Mouse (Mus musculus) thymus, postnatal 14 days (tissue): ENCODE data around the gene Otub1.

Experiments used
- DNase-seq: peaks from one replicate; pipeline ENCODE4 v3.0.0; 2021

The Otub1 gene

DNA sequence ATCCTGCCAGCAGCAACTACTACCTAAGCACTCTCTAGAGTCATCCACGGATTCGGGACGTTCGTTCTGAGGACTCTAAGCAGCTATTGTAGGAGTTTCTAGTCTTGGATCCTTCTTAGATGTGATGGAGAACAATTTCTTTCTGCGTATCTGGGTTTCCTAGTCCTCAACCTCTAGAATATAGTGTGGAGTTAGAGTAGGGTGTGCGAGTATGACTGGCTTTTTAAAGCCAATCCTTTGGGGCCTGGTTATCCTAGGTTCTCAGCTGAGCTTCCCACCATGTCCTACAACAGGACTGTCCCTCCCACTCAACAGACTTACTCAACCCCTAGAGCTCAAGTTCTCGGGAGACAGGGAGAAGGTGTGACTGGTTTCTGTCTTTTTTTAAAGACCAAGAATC is 790 bp downstream of the Otub1 start:
- DNase-seq, result no peak

DNA sequence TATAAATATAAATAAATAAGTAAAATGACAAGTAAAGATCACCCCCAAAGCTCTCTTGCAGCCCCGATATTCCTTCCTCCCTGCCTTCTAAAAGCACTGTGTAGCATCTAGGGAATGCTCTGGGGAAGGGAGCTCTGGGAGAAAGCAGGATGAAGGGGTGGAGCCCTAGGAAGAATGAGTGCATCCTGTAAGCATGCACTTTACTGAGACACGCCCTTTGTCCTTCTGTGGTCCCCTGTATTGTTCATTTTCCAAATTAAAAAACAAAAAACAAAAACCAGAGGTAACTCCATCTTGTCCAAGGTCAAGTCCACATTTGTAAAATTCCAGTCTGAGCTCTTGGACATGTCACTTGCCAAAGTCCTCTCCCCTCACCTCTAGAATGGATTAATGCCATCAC is 1.2 kb downstream of the Otub1 start:
- no peak for DNase-seq

DNA sequence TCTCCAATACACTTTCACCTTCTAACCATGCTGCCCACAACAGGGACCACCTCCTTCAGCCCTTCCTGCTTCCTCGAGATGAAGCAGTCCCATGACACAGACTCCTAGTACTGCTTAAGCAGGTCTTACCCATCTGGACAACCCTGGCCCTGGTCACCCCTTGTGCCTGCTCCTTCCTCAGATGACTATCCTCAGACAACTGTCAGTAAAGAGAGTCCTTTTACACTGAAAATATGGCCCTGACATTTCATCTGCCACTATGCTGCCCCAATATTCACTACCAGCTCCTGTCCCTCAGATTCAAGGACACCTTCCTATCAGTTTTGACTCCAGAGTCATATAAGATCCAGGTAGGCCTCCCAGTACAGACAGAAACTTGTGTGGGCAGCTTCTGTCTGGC is 5.7 kb downstream of the Otub1 start:
- no peak for DNase-seq

DNA sequence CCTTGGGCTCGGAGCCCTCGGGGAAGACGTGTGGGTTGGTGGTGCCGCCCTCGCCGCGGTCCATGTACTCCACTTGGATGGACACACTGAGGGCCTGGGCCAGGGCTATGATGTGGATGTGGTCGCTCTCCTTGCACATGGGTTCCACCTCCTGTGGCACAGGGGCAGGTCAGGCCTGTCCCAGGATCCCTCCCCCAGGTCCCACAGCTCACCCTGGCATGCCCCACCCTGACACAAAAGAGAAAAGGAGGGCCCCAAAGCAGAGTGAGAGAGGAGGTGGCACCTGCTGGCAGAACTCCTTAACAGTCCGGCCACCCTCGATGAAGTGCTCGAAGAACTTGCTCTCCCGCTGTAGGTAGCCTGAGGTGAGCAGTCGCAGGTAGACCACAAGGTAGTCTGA is 7.0 kb downstream of the Otub1 start:
- DNase-seq, result no peak

DNA sequence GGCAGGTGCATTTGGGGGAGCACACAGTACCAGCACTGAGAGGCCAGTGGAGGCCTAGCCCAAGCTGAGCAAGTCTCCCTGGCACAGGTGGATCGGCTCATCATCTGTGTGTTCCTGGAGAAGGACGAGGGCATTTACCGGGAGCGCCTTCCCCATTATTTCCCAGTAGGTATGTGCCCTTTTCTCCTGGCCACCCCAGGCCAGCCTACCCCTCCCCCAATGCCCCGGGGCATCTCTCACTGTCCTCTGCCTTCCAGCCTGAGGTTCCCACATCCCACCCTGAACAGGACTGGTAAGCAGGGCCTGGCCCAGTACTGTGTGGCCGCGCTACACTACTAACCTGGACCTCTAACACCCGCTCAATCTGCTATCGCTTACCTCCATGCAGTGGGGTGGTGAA is 8.7 kb downstream of the Otub1 start:
- no peak for DNase-seq

DNA sequence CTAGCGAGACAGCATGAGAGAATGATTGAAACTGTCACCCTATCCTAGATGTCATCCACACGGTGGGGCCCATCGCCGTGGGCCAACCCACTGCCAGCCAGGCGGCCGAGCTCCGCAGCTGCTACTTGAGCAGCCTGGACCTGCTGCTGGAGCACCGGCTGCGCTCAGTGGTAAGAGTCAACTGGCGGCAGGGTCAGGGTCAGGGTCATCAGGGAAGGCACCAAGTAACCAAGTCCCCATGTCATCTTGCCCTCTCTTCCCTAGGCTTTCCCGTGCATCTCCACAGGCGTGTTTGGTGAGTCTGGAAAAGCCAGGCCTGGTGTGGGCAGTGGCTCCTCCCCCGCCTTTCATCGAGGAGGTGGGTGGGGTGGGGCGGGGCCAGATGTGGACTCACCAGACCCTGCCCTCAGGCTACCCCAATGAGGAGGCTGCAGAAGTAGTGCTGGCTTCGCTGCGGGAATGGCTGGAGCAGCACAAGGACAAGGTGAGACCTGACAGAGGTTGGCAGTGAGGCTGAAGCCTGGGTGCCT is 9.3 kb downstream of the Otub1 start:
- no peak for DNase-seq

DNA sequence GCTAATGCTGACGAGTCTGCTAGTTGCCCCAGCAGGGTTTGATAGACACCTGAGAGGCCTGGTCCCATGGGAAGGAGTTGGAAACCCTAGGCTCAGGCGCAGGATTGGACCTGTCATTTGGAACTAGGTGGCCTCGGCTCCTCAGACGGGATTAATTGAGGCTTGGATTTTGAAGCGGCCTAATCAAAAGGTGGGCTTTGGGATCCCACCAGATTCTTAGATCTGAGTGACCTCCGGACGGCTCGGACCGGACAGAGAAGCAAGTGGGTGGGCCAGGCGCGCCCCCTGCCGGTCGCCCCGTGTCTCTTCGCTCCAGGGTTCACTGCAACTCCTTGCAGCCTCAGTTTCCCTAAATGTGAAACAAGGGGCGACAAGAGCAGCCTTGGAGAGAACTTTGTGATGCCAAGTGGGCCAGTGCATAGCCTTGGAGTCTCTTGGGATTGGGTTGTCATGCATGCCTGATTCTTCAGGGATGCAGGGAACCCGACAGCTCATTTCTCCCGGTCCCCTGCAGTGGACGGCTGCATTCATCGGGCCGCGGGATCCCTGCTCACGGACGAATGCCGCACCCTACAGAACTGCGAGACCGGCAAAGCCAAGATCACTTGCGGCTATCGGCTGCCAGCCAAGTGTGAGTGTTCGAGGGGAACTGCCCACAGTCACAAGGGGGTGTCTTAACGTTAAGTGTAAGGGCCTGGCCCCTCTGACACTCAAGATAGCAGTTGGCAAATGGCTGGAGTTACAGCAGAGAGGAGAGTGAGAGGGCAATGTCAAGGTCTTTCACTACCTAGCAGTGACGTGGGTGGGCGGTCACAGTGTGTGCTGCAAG is 10.0 kb downstream of the Otub1 start:
- DNase-seq, result peak; percentile 60

DNA sequence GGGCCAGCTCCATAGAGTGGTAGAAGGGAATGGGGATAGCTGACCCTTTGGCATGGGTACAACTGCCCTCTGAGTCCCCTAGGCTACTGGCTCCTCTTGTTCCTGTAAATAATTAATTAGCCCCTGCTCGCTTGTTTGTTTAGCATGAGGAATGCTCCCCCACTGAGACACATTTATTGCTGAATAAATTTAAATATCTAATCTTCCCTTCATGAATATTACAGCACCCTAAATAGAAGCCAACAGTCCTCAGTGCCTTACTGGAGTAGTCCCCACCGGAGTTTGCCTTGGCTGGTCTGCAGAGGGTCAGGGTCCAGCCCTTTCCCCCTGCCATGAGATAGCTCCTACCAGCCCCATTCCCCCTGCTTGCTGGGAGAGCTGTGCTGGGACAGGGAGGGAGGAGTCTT is 13.6 kb downstream of the Otub1 start:
- no peak for DNase-seq

DNA sequence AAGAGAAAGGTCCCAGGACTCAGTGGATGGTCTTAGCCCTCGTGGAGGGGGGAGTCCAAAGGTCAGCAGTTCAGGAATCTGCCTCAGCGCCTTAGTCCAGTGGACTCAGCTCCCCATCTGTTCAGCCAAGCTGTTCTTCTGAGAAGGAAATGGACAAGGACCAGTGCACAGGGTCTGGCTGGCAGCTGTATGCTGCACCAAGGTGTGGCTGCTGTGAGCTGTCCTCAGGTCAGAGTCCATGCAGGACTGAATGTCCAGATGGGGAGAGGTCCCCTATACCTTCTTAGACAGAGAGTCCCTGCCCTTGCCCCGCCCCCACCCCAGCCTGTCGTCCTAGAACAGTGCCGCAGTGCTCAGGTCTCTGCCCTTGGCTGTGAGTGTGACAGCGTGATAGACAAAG is 14.5 kb downstream of the Otub1 start:
- no peak for DNase-seq

DNA sequence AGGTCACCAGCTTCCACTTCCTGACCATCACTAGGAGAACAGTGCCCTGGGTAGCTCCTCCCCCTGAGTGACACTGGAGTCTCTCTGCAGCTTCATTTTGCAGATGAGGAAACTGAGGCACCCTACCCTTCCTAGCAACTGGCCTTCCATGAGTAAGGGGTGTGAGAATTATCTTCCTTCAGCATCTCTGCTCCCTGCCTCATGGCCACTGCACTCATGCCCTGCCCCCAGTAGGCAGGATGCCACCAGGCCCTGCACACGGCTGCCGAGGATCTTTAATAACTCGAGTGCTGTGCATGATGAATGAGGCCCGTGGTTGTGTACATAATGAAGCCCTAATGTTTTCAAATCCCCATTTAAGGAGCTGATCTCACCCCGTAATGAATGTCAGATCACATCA is 15.1 kb downstream of the Otub1 start:
- no peak for DNase-seq

DNA sequence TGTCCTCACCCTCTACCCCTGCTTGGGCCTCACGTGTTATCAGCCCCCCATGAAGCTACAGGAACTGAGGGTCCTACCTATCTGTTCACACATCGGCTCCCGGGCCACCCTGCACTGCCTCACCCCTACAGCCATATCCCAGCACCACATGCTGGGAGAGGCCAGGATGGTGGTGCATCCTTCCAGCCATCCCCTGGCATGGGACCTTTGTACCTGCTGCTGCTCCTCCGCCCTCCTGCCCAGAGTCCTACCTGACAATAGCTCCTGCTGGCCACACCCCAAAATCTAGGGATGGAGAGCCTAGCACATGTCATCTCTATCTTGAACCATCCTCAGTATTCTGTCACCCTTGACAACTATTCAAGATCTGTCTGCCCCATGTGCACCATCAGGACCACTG is 17.1 kb downstream of the Otub1 start:
- DNase-seq, result no peak

DNA sequence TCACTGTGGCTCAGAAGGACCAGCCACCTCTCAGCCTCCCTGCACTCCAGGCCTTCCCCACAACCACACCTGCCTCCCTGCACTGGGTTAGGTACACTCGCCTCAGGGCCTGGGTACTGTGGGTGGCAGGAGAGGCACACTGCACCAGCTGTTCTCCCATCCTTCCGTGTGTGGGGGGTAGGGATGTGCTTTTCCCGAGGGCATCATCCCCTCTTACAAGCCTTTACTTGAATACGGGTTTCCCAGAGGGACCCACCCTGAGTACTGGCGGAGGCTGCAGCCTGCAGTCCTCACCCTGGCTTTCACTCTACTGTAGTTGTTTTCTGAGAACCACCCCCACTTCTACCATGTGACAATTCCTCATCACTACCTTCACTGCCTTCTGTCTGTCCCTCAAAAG is 19.0 kb downstream of the Otub1 start:
- no peak for DNase-seq

DNA sequence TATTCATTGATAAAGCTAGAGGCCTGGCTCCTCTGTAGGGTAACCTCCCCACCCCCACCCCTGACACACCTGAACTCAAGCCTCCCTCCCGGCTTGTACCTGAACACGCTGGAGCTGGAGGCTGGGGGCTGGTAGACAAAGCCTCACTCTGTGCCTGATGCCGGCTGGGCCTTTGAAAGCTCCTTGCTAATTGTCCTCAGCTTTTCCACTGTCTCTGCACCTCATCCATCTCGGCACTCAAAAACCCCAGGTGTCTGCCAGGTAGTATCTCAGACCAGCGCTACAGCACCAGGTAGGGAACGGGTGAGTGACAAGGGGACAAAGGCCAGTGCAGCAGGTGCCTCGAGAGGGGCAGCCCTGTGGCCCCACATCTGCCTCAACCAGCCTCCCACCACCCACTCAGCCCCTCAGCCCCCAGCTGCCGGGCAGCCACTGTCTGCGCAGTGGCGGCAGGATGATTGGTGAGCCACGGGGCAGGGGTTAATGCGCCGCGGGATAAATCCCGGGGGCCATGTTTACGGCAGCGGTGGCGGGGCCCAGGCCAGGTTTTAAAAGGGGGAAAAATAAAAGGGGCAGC is 20.3 kb downstream of the Otub1 start:
- no peak for DNase-seq

DNA sequence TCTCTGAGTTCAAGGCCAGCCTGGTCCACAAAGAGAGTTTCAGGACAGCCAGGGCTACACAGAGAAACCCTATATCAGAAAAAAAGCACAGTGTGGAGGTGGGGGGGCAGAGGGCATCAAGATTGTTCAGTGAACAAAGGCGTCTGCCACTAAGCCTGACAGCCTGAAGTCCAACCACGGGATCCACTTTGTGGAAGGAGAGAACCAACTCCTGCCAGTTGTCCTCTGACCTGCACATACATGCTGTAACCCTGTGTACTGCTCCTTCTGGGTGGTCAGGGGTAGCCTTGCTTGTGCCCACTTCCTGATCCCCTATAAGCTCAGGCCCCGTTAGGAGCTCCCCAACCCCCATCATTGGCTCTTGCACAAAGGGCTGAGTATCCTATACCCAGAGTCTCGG is 21.1 kb downstream of the Otub1 start:
- DNase-seq, result no peak

DNA sequence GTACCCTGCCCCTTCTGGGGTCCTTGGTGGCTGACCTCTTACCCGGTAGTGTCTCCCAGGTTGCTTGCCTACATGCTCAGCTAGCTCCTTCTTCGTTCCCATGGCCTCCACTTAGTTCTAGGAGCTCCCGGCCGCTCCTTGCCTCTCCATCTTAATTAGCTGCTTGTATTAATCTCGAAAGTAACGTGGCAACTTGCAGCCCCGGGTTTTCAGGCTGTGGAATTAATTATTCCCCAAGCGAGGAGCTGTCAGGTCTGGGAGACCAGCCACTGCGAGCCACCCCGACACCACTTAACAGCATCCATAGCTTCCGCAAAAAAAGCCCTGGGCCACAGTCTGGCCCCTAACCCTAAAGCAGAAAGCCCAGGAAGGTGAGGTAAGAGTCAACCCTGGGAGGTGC is 22.7 kb downstream of the Otub1 start:
- DNase-seq, result no peak

DNA sequence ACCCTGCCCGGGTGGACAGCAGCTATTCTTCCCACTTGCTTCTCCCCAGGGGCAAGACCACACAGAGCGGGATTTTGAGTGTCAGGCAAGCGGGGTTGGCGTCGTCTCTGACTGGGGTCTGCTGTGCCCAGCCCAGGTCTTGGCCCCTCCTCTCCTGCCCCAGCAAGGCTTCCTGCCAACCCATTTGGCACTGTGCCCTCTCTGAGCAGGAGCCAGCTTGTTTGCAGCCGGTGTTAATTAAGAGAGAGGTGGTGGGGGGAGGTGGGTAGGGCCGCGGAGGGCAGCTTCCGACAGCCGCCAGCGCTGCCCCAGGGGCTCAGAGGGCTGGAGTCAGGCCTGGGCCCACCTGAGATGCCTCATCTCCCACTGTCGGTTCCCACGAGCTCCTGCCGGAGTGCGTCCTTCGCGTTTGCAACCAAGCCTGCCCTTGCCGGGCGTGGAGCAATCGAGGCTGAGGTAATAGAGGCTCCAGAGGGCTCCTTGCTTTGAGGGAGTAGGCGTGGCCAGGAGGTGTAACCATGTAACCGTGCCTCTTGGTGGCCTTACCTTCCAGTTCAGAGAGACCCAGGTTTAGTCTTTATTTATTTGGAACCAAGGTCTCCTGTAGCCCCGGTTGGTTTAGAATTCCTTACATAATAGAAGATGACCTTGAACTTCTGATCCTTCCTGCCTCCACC is 23.7 kb downstream of the Otub1 start:
- DNase-seq, result peak; percentile 61

DNA sequence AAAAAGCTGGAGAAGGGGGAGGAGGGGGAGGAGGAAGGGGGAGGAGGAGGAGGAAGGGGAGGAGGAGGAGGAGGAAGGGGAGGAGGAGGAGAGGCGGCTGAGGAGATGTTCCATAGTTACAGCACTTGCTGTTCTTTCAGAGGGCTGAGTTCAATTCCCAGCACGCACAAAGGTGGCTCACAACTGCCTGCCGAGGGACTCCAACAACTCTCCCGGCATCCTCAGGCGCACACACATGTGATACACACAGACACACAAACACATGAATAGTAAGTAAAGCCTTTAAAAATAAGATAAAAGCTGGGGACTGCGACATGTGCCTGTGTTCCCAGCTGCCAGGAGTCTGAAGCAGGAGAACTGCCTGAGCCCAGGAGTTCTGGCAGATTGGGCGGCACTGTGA is 24.6 kb downstream of the Otub1 start:
- no peak for DNase-seq

DNA sequence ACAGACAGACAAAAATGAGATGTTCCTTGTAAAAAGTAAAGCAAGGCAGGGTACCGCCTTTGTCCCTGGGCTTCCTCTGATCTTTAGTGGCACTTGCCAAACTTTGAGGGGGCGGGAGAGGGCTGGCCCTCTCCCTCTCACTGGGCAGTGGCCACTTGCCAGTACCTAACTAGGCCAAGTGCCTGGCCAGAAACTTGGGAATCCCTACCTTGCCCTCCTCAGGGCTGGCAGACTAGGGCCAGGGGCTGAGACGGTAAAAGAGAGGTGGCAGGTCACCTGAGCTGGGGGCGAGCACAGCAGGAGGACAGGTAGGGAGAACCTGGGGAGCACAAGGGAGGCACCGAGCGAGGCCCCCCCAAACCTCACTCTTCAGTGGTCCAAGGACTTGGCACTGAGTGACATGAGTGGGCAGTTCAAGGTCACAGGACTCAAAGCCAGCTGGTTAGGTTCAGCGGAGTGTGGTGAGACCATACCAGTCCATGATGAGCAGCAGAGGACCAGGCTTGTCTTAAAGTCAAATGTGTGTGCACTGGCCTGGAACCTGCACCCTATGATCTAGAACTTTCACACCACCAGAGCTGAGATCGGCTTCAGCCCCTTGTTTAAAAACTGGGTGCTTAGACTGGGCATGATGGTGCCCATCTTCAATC is 25.2 kb downstream of the Otub1 start:
- no peak for DNase-seq

DNA sequence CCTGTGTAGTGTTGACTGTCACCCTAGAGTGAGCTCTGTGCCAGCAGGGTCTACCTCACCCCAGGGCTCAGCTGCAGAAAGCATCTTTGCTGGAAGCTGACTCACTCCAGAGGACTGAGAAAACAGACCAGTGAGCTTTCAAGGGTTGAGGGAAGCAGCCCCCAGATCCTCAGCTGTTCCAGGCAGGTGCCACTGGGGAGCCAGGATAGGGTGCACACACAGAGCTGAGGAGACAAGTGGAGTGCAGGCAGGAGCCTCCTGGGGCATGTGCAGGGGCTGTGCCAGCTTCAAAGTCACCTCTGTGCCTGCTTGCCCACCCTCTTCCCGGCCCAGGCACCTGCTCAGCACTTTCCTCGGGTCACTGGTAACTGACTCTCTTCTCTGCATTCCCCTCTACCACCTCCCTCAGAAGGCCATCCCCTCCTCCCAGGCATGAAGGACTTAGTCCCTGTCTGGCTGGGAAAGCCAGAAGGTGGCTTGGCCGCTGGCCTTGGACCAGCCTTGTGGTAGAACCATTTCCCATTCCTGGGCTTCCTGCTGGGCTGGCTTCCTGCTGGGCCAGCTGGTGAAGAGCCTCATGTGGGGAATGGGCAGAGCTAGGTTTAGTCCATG is 27.2 kb downstream of the Otub1 start:
- DNase-seq, result peak; percentile 25

DNA sequence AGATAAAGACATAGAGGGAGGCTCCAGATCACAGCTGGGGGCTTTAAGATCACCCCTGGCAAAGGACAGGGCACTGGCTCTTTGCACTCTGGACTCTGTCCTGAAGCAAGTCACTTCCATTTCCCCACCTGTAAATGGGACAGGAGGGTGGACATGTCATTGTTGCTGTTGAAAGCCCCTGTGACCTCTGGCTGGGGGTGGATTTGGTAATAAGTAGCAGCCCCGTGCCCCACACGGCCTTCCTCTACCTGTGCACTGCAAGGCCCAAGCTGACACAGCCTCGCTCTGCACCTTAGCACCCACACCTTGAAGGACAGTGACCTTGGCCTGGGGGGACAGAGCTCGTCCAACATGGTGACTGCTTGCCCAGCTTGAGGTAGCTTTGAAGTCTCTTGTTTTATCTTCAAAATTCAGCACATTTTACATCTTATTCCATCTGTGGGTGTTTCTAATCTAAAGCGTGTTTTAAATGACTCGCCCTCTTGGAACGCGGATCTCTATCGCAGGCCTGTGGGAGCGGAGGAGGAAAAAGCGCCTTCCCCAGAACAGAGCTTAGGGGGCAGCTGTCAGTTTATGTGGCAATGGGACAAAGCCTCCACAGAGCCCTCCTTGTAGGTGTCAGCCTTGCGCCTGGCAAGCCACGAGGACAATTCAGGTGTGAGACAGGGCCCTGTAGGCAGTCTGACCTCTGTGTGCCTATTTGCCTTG is 28.2 kb downstream of the Otub1 start:
- no peak for DNase-seq

DNA sequence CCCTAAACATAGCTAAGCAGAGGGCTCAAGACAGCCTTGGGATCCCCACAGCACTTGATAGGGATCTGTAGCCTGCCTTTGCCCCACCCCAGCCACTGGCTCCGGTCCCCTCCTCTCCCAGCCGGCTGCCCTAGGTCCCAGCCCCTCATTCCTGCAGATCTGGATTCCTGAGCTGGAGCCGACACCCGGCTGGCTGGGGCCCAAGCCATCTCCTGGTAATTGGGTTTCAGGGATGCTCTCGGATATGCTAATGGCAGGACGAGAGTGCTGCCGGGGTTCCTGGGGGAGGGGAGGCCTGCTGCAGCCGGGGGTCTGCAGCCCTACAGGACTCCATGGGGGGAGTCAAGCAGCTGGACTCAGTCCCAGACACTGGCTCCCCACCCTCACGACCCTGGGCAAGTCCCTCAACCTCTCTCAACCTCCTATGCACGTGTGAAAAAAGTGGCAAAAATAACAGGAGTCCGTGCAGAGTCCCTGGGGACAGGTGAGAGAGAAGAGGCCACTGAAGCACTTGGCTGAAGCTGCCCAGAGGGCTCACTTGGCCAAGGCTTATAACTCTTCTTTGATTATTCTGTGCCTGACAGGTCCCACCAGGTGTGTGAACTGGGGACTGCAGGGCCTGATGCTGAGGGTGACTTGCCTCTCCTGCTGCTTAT is 29.9 kb downstream of the Otub1 start:
- DNase-seq, result no peak
